Mouse (Mus musculus) liver, embryonic 14.5 days (tissue): ENCODE results near the gene Bcl2l10. TPM values are rescaled to one million over a fixed set of nuclear protein-coding genes. Genes with fewer than 3 reads are reported as not detected.

ENCODE experiments used
- ATAC-seq: fragments of 200-750 bp; cut with Nextera tagmentation; 2 replicates; pipeline ENCODE4 v1.8.0; 2017; ENCODE audit warnings: moderate number of reproducible peaks, mild to moderate bottlenecking, moderate library complexity; ENCODE audit not compliant: insufficient read depth
- DNase-seq, 3 experiments: peaks; one replicate each; pipeline ENCODE4 v3.0.0-alpha.2; 2012 to 2013; ENCODE audit warnings: low read depth in 3 of 3, low spot score in 3 of 3
- H3K27ac ChIP-seq: fragments of 300-500 bp; sonication (generic); 2 replicates; pipeline ENCODE4 v1.5.1; 2014; ENCODE audit warnings: moderate library complexity, mild to moderate bottlenecking, control low read depth, inconsistent platforms
- H3K27me3 ChIP-seq: fragments of 300-500 bp; sonication (generic); 2 replicates; pipeline ENCODE4 v1.6.1; 2014; ENCODE audit warnings: mild to moderate bottlenecking, low read length, moderate library complexity; ENCODE audit not compliant: control insufficient read depth, insufficient read depth
- H3K36me3 ChIP-seq: fragments of 300-500 bp; sonication (generic); replicated peaks from 2 replicates; pipeline ENCODE4 v1.6.1; 2014; ENCODE audit warnings: low read depth; ENCODE audit not compliant: control insufficient read depth, insufficient read depth
- H3K4me1 ChIP-seq, 2 experiments: fragments of 200-500 bp in 1 of 2; fragments of 300-500 bp in 1 of 2; sonication (generic) in 1 of 2; replicated peaks; 2 replicates each; pipeline ENCODE4 v1.6.1; 2012 to 2014; ENCODE audit warnings: antibody characterized with exemption in 1 of 2, inconsistent platforms in 1 of 2, low read length in 1 of 2; ENCODE audit not compliant: control insufficient read depth in 2 of 2, insufficient read depth in 2 of 2
- H3K4me2 ChIP-seq: fragments of 300-500 bp; sonication (generic); 2 replicates; pipeline ENCODE4 v1.6.1; 2014; ENCODE audit warnings: low read depth, mild to moderate bottlenecking, control low read depth, moderate library complexity
- H3K4me3 ChIP-seq, 2 experiments: fragments of 200-500 bp in 1 of 2; fragments of 300-500 bp in 1 of 2; sonication (generic) in 1 of 2; 2 replicates each; pipeline ENCODE4 v1.5.1; 2012 to 2014; ENCODE audit warnings: low read depth in 2 of 2, low read length in 2 of 2, mild to moderate bottlenecking in 2 of 2, control low read depth in 1 of 2, inconsistent platforms in 1 of 2, moderate library complexity in 1 of 2; ENCODE audit not compliant: insufficient read depth in 1 of 2
- H3K9ac ChIP-seq: fragments of 300-500 bp; sonication (generic); replicated peaks from 2 replicates; pipeline ENCODE4 v1.6.1; 2014; ENCODE audit warnings: mild to moderate bottlenecking, control low read depth, moderate library complexity
- H3K9me3 ChIP-seq: fragments of 300-500 bp; sonication (generic); 2 replicates; pipeline ENCODE4 v1.6.1; 2016; ENCODE audit warnings: low read length, mixed read lengths; ENCODE audit not compliant: control insufficient read depth
- CTCF ChIP-seq: IDR thresholded peaks from 2 replicates; pipeline ENCODE4 v1.5.1; 2016; ENCODE audit warnings: antibody characterized with exemption, low read depth, control low read depth
- EP300 ChIP-seq: IDR thresholded peaks from 2 replicates; pipeline ENCODE4 v1.6.1; 2016; ENCODE audit warnings: antibody characterized with exemption, low read depth
- WGBS: fragments of 180-500 bp; shearing (Covaris S2); extraction: QIAGEN DNeasy Blood & Tissue Kit; methylation state at CpG from one replicate; pipeline ENCODE4 v1.1.7; 2014; ENCODE audit not compliant: insufficient replicate concordance; 5-methylcytosine and 5-hydroxymethylcytosine counted together
- polyA plus RNA-seq, 2 experiments: library from polyadenylated mRNA; depleted of rRNA in 1 of 2; stranded (reverse) in 1 of 2; unstranded in 1 of 2; fragments of >200 nt; fragmentation: Nextera tagmentation in 1 of 2; extraction: Ambion mirVana in 1 of 2; gene quantifications; 2 replicates each; pipeline versions ENCODE4 v1.2.1 to v1.2.3; 2012 to 2014

The Bcl2l10 gene
- polyA plus RNA-seq, 2 experiments = not detected

GRCm38 (mm10) chr9:75338016-75338415 is 9.5 kb upstream of the Bcl2l10 start:
- TF ChIP-seq CTCF (no peak), EP300 (no peak)
- no peaks in the 10 kb centered on the region for H3K4me1 ChIP-seq
- ATAC-seq (no peak), DNase-seq (no peak)
- no peak overlapping the region for H3K9ac ChIP-seq
- 71% methylated on average over 6 of the region's 6 CpGs for WGBS
- no peak overlapping the region for H3K4me3 ChIP-seq
- H3K27ac ChIP-seq = no peak overlapping the region
- H3K36me3 ChIP-seq = no peaks in the 10 kb centered on the region
- H3K4me2 ChIP-seq = no peak overlapping the region
- no peaks in the 10 kb centered on the region for H3K9me3 ChIP-seq
- no peaks in the 10 kb centered on the region for H3K27me3 ChIP-seq

DNA sequence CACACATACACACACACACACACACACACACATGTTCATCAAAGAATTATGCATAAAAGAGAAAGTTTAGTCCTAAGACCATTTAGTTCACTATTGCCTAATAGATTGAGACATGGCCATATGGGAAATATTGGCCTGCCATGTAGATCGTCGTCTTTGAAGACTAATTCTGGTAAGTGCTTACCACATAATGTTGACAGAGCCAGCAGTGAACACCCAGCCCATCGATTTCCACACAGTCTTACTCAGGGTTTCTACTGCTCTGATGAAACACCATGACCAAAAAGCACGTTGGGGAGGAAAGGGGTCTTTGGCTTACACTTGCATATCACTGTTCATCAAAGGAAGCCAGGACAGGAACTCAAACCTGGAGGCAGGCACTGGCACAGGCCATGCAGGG is 5.1 kb upstream of the Bcl2l10 start:
- ATAC-seq (no peak), DNase-seq (peak in 1 of 3 experiments; percentile 13)
- WGBS = 50% methylated on average over 4 of the region's 4 CpGs

GRCm38 (mm10) chr9:75348066-75348465 is 508 bp downstream of the Bcl2l10 start:
- 78% methylated on average over 17 of the region's 17 CpGs for WGBS
- TF ChIP-seq EP300 = no peak
- no peak for TF ChIP-seq CTCF
- H3K9me3 ChIP-seq = no peaks in the 10 kb centered on the region
- H3K4me3 ChIP-seq = no peak overlapping the region
- DNase-seq (no peak), ATAC-seq (no peak)
- H3K27ac ChIP-seq = no peak overlapping the region
- H3K36me3 ChIP-seq = no peaks in the 10 kb centered on the region
- H3K9ac ChIP-seq = no peak overlapping the region
- H3K27me3 ChIP-seq = no peaks in the 10 kb centered on the region
- H3K4me2 ChIP-seq = no peak overlapping the region
- no peaks in the 10 kb centered on the region for H3K4me1 ChIP-seq

More for the DNA sequence above, 5.1 kb upstream of the Bcl2l10 start:
- Histone ChIP-seq H3K4me3 (no peak overlapping the region), H3K27me3 (no peaks in the 10 kb centered on the region), H3K9me3 (no peaks in the 10 kb centered on the region), H3K4me1 (no peaks in the 10 kb centered on the region), H3K9ac (no peak overlapping the region), H3K27ac (no peak overlapping the region), H3K4me2 (no peak overlapping the region), H3K36me3 (no peaks in the 10 kb centered on the region)
- TF ChIP-seq CTCF (no peak), EP300 (no peak)

DNA sequence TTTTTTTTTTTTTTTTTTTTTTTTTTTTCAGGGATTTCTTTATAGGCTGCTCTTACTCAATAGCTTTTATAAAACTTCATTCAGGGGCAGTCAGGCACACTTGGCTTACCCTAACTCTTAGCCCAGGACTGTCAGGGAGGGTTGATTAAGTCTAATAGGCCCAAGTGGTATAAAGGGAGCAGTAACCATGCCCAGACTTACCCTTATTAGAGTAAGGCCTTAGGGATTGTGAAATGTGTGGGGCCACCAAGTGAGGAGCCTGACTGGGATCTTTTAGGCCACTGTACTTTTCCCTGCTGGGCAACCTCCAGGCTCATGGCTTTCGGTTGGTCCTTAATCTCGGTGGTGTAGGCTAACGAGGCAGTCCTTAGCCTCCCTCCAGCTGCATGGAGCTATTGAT is 1.1 kb downstream of the Bcl2l10 start:
- 68% methylated on average over 3 of the region's 3 CpGs for WGBS
- ATAC-seq = no peak

DNA sequence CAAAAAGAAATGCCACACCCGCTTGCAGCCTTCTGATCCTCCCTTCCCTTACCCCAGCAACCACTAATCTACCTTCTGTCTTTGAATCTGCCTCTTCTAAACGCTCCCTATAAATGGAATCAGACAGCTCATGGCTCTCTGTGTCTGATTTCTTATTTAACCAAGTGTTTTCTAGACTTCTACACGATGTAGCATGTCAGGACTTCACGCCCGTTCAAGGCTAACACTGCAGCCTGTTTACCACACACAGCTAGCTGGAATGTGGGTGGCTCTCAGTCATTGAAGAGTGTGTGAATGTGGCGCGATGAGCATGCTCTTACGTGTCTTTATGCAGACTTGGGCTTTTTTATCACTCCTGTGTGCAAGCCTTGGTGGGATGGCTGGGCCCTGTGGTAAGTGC is 5.5 kb downstream of the Bcl2l10 start:
- DNase-seq = no peak
- 64% methylated on average over 8 of the region's 8 CpGs for WGBS

More for the DNA sequence above, 1.1 kb downstream of the Bcl2l10 start:
- H3K9ac ChIP-seq = no peak overlapping the region
- no peak for TF ChIP-seq CTCF
- no peak for DNase-seq
- H3K36me3 ChIP-seq = no peaks in the 10 kb centered on the region
- no peaks in the 10 kb centered on the region for H3K9me3 ChIP-seq
- no peaks in the 10 kb centered on the region for H3K27me3 ChIP-seq
- H3K4me2 ChIP-seq = no peak overlapping the region
- no peak overlapping the region for H3K4me3 ChIP-seq
- H3K27ac ChIP-seq = no peak overlapping the region
- no peaks in the 10 kb centered on the region for H3K4me1 ChIP-seq

More for the DNA sequence above, 5.5 kb downstream of the Bcl2l10 start:
- Histone ChIP-seq H3K4me3 (no peak overlapping the region), H3K9ac (no peak overlapping the region), H3K36me3 (no peaks in the 10 kb centered on the region), H3K9me3 (no peaks in the 10 kb centered on the region), H3K4me1 (peaks cover 0 to 4% of the 10 kb centered on the region in 2 experiments; a peak in 1 of 4 replicates), H3K27me3 (no peaks in the 10 kb centered on the region), H3K27ac (no peak overlapping the region), H3K4me2 (no peak overlapping the region)
- TF ChIP-seq CTCF (no peak), EP300 (no peak)
- no peak for ATAC-seq
